Mouse (Mus musculus) forebrain, embryonic 14.5 days (tissue): ENCODE results near the gene Lrrc75a. TPM values are rescaled to one million over a fixed set of nuclear protein-coding genes. Genes with fewer than 3 reads are reported as not detected.

ENCODE experiments used
- ATAC-seq: fragments of 200-750 bp; cut with Nextera tagmentation; 2 replicates; pipeline ENCODE4 v1.8.0; 2017; ENCODE audit warnings: mild to moderate bottlenecking, moderate library complexity
- DNase-seq: peaks from one replicate; pipeline ENCODE4 v3.0.0-alpha.2; 2015; ENCODE audit warnings: low spot score
- H3K27ac ChIP-seq: fragments of 300-500 bp; sonication (generic); 2 replicates; pipeline ENCODE4 v1.5.1; 2014; ENCODE audit warnings: low read depth, mild to moderate bottlenecking, control low read depth, low read length, moderate library complexity
- H3K27me3 ChIP-seq: fragments of 300-500 bp; sonication (generic); replicated peaks from 2 replicates; pipeline ENCODE4 v1.6.1; 2014; ENCODE audit warnings: low read length, control low read depth, mixed read lengths; ENCODE audit not compliant: control insufficient read depth, insufficient read depth
- H3K36me3 ChIP-seq: fragments of 300-500 bp; sonication (generic); 2 replicates; pipeline ENCODE4 v1.6.1; 2014; ENCODE audit warnings: low read length, control low read depth; ENCODE audit not compliant: control insufficient read depth, insufficient read depth
- H3K4me1 ChIP-seq: fragments of 300-500 bp; sonication (generic); 2 replicates; pipeline ENCODE4 v1.6.1; 2014; ENCODE audit warnings: antibody characterized with exemption, low read length, control low read depth; ENCODE audit not compliant: control insufficient read depth, insufficient read depth
- H3K4me2 ChIP-seq: fragments of 300-500 bp; sonication (generic); 2 replicates; pipeline ENCODE4 v1.6.1; 2014; ENCODE audit warnings: mild to moderate bottlenecking, control low read depth, low read length
- H3K4me3 ChIP-seq: fragments of 300-500 bp; sonication (generic); 2 replicates; pipeline ENCODE4 v1.5.1; 2014; ENCODE audit warnings: low read depth, low read length, control low read depth
- H3K9ac ChIP-seq: fragments of 300-500 bp; sonication (generic); 2 replicates; pipeline ENCODE4 v1.6.1; 2014; ENCODE audit warnings: mild to moderate bottlenecking, low read length, control low read depth, moderate library complexity
- H3K9me3 ChIP-seq: fragments of 300-500 bp; sonication (generic); replicated peaks from 2 replicates; pipeline ENCODE4 v1.6.1; 2016; ENCODE audit warnings: low read length, control low read depth, mixed read lengths; ENCODE audit not compliant: control insufficient read depth
- WGBS: fragments of 180-500 bp; shearing (Covaris S2); extraction: QIAGEN DNeasy Blood & Tissue Kit; methylation state at CpG from one replicate; pipeline ENCODE4 v1.1.7; 2014; 5-methylcytosine and 5-hydroxymethylcytosine counted together
- polyA plus RNA-seq: library from polyadenylated mRNA; unstranded; fragments of >200 nt; fragmentation: Nextera tagmentation; extraction: Ambion mirVana; gene quantifications from 2 replicates; pipeline ENCODE4 v1.2.1, GENCODE M21; 2014

The Lrrc75a gene
- polyA plus RNA-seq, 1 experiment from 2014 or later, result 9.6 TPM

DNA sequence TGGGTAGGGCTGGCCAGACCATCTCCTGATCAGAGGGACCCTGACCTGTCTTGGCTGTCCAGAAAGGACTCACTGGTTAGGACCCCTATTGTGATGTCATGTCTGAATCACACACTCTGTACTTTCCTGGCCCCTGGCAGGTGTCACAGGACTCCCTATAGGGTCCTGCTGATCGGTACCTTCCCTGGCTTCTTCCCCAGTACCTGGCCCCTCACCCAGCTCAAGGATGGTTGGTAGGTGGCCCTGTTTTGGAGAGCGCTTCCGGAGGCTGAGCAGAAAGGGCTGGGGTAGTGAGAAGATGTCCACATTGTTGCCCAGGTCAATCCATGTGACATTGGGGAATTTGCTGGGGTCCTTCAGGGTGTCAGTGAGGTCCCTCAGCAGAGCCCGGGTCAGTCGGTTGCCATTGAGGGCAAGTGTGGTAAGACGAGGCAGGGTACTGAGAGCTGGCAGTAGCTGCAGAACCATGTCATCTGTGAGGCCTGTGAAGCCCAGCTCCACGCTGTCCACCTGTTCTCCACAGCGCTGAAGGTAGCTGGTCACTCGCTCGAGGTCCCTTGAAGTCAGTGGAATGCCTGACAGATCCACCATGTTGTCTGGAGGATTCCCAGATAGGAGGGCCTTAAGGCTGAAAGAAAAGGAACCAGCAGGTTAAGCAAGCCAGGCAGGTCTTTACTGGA is 42.6 kb downstream of the Lrrc75a start:
- DNase-seq, result no peak

DNA sequence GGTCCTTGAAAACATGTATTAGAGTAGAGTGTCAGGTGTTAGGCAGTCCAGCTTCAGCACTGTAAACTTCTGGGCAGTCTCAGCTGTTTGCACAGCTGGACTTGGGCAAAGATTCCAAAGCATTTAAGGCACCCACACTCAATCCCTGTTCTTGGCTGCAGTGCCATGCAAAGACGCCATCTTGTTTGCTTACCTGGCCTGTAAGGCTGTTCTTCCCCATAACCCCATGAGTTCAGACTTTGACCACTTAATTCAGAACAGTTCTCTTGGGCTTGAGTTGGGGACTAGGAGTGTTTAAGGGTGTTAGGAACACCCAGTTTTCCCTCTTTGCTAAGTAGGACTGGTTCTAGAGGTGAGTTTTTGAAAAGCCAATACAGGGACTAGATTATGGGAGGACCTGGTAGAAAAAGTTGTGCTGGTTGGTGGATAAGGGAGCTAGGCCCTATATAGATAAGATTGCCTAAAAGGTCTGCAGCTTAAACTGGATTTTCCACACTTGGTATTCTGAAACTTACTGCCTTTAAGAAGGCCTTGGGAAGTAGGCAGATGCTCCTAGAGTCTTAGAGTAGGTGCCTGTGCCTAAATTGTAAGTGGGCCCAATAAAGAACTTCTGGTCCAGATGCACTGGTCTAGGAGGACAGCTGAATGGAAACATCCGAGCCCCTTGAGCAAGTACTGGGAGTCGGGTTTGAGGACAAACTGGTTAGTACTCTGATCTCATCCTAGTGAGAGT is 43.3 kb downstream of the Lrrc75a start:
- H3K9me3 ChIP-seq, result no peaks in the 10 kb centered on the region
- H3K4me3 ChIP-seq, result peak overlapping the region; percentile 91
- peak overlapping the region; percentile 89 for H3K4me2 ChIP-seq
- ATAC-seq, result no peak
- H3K36me3 ChIP-seq, result peaks cover 59% of the 10 kb centered on the region
- H3K27ac ChIP-seq, result no peak overlapping the region
- DNase-seq, result no peak
- 14% methylated on average over 3 of the region's 3 CpGs for WGBS
- no peaks in the 10 kb centered on the region for H3K27me3 ChIP-seq
- H3K4me1 ChIP-seq, result peaks cover 27% of the 10 kb centered on the region
- peak overlapping the region; percentile 98 for H3K9ac ChIP-seq

More for the DNA sequence above, 42.6 kb downstream of the Lrrc75a start:
- peak overlapping the region; percentile 89 for H3K4me2 ChIP-seq
- peak overlapping the region; percentile 91 for H3K4me3 ChIP-seq
- peaks cover 27% of the 10 kb centered on the region for H3K4me1 ChIP-seq
- H3K9ac ChIP-seq, result peak overlapping the region; percentile 49; the same call in 1 of the 2 replicates
- H3K9me3 ChIP-seq, result no peaks in the 10 kb centered on the region
- H3K27me3 ChIP-seq, result no peaks in the 10 kb centered on the region
- peaks cover 59% of the 10 kb centered on the region for H3K36me3 ChIP-seq
- ATAC-seq, result no peak
- no peak overlapping the region for H3K27ac ChIP-seq
- WGBS, result 47% methylated on average over 10 of the region's 10 CpGs

DNA sequence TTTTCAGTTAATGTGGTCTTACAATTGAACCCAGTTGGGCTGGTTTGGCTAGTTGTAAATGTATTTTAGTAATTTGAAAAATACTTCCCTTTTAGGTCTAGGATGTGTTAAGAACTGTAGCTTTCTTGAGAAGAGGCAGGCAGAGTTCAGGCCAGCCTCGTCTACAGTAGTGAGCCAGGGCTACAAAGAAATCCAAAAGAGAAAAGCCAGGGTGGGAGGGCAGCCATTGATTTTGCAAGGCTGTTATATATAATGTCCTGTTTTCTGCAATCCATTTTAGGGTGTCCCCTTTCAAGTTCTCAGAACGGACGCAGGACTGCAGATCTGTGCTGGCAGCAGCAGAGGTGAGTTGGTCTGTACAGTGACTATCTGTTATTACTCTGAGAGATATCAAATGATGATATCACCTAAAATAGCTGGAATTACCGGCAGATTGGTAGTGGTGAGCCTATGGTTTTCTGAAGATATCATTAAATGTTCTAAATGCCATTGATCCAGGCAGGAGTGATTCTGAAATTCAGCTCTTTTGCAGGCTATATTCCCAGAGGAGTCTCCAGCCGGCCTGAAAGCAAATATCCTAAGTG is 44.1 kb downstream of the Lrrc75a start:
- no peaks in the 10 kb centered on the region for H3K9me3 ChIP-seq
- ATAC-seq (no peak), DNase-seq (no peak)
- WGBS, result 15% methylated on average over 5 of the region's 5 CpGs
- no peak overlapping the region for H3K27ac ChIP-seq
- H3K9ac ChIP-seq, result peak overlapping the region; percentile 98
- H3K36me3 ChIP-seq, result peaks cover 56% of the 10 kb centered on the region
- no peaks in the 10 kb centered on the region for H3K27me3 ChIP-seq
- H3K4me1 ChIP-seq, result peaks cover 27% of the 10 kb centered on the region
- H3K4me2 ChIP-seq, result peak overlapping the region; percentile 89
- H3K4me3 ChIP-seq, result peak overlapping the region; percentile 91

DNA sequence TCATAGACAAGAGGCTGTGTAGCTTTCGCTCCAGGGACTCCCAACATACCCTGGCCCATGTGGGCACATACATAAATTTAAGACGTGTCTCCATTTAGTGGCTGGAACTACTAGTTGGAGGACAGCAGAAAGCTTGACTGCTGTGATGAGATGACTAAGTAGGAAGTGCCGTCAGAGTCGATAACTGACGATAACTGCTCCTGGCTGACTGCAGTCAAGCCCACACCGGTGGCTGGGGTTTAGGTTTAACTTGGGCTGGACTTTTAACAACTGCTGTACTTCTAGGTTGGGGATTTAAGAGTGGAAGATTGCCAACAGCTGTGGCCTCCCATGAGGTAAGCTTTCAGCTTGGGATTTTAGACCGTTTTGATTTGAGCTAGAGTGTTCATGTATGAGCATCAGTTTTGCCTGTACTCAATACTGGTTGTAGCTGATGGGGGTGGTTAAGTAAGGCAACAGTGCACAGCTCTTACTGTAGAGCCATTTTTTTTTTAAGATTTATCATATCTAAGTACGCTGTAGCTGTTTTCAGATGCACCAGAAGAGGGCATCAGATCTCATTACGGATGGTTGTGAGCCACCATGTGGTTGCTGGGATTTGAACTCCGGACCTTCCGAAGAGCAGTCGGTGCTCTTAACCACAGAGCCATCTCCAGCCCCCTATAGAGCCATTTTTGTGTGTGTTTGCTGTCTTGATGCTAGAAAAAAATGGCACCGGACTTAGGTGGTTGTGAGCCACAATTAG is 44.8 kb downstream of the Lrrc75a start:
- peak overlapping the region; percentile 98 for H3K9ac ChIP-seq
- peak overlapping the region; percentile 91 for H3K4me3 ChIP-seq
- peaks cover 27% of the 10 kb centered on the region for H3K4me1 ChIP-seq
- ATAC-seq, result no peak
- no peaks in the 10 kb centered on the region for H3K27me3 ChIP-seq
- no peaks in the 10 kb centered on the region for H3K9me3 ChIP-seq
- no peak for DNase-seq
- WGBS, result under 1% methylated on average over 13 of the region's 13 CpGs
- H3K27ac ChIP-seq, result peak overlapping the region; percentile 91
- H3K4me2 ChIP-seq, result peak overlapping the region; percentile 89
- H3K36me3 ChIP-seq, result peaks cover 49% of the 10 kb centered on the region

DNA sequence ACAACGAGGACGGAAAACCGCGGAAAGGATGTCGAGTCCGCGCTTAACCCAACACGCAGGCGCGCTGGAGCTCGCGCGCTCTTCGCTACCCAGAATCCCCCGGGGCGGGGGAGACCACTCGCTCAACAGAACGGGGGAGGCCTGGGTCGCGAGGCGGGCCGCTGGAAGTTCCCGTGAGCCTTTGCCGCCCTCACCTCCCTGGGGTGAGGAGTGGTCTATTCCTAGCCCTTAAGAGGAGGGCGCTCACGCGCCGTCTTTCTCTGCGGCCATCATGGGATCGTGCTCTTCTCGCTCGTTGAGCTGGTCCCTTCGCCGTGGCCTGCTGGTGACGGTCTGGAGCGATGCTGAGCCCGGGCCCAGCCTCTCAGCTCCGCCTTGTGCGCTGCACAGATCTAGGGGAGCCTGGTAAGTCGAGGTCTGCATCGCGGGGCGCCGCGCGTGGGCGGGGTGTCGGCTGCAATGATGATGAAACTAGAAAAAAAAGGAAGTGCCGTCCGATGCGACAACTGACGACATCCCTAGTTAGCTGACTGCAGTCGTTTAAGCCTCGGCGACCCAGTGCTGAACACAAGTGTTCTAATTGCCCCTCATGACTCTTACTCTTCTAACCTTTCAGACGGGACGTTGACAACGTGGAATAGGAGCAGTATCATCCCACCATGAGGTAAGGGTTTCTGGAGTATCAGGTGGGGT is 45.6 kb downstream of the Lrrc75a start:
- no peaks in the 10 kb centered on the region for H3K9me3 ChIP-seq
- H3K36me3 ChIP-seq, result peaks cover 42% of the 10 kb centered on the region
- H3K9ac ChIP-seq, result peak overlapping the region; percentile 98
- ATAC-seq (peak; percentile 96), DNase-seq (peak; percentile 99)
- H3K4me2 ChIP-seq, result peak overlapping the region; percentile 89
- under 1% methylated on average over 58 of the region's 58 CpGs for WGBS
- H3K4me1 ChIP-seq, result peaks cover 27% of the 10 kb centered on the region
- peak overlapping the region; percentile 91 for H3K4me3 ChIP-seq
- peak overlapping the region; percentile 91 for H3K27ac ChIP-seq
- no peaks in the 10 kb centered on the region for H3K27me3 ChIP-seq

DNA sequence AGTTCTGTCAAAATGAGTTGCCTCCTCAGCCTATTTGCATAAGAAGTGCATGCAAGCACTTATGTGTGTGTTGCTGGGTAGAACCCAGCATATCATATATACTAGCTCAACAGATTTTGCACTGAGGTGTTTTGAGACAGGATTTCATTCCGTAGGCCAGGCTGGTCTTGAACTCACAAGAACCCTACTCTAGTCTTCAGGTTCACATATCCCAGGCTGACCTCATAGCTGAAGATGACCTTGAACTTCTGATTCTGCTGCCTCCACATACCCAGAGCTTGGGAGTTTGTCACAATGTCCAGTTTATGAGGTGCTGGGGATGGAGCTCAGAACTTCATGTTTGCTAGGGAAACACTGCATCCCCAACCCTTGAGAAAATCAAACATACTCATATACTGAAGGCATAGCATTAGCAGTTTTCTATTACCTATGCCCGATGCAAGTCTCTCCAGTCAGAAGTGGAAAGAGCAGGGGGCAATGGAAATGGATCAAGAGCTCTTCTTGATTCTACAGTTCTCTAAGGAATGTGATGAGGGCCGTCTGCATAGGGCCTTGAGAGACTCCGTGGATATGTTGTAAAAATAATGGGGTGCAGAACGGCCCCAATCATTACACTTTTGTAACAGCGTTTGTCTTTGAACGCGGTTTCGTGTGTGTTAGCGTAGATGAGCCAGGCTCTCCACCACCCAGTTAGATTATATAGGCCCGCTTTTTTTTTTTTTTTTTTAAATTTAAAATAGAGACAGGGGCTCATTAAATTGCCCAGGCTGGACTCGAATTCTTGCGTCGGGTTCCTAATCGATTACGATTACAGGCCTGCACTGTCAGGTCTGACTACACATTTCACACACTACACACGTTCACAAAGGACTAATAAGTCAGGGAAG is 46.3 kb downstream of the Lrrc75a start:
- H3K4me1 ChIP-seq, result peaks cover 27% of the 10 kb centered on the region
- ATAC-seq, result peak; percentile 22

DNA sequence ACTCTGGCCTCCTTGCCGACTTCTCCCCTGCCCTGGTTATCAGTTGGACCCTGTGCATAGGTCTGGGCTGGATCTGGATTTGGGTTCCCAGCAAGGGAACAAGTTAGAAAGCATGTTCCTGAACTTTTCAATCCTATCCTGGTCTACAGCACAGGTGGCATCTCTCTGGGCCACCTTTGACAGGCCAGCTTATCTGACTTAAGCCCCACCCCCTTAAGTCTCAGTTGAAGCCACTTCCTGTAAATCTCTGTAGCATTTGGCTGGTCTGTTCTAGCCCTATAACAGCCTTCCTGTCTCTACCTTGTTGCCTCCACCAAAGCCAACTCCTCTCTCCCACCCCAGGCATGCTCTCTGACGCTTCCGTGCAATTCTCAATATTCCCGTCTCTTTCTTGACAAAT is 49.8 kb downstream of the Lrrc75a start:
- H3K27ac ChIP-seq, result no peak overlapping the region
- 84% methylated on average over 4 of the region's 4 CpGs for WGBS
- H3K4me2 ChIP-seq, result no peak overlapping the region
- H3K4me1 ChIP-seq, result no peaks in the 10 kb centered on the region; the same call in 1 of the 2 replicates
- DNase-seq (no peak), ATAC-seq (no peak)
- H3K9ac ChIP-seq, result no peak overlapping the region
- H3K4me3 ChIP-seq, result no peak overlapping the region
- H3K9me3 ChIP-seq, result no peaks in the 10 kb centered on the region
- H3K27me3 ChIP-seq, result no peaks in the 10 kb centered on the region
- no peaks in the 10 kb centered on the region; the same call in 1 of the 2 replicates for H3K36me3 ChIP-seq

More for the DNA sequence above, 46.3 kb downstream of the Lrrc75a start:
- Histone ChIP-seq H3K27me3 (no peaks in the 10 kb centered on the region), H3K4me3 (peak overlapping the region; percentile 91), H3K27ac (peak overlapping the region; percentile 81), H3K9me3 (no peaks in the 10 kb centered on the region), H3K4me2 (peak overlapping the region; percentile 60), H3K9ac (peak overlapping the region; percentile 74), H3K36me3 (peaks cover 34% of the 10 kb centered on the region)
- peak; percentile 49 for DNase-seq
- WGBS, result 11% methylated on average over 17 of the region's 17 CpGs
